Mouse (Mus musculus): Measurements from ENCODE around the gene H2afz. TPM values are rescaled to one million over a fixed set of nuclear protein-coding genes. Genes with fewer than 3 reads are reported as not detected.
"Not testable (repeated sequence)": the region's sequence is repeated elsewhere in the genome, so short reads cannot be mapped to it uniquely, and the experiment has no call there.

H2afz gene
- polyA plus RNA-seq, 1 experiment from 2014 or later = 1,274 TPM

- H3K4me2 ChIP-seq = no peak overlapping the region
- peaks cover 43% of the 10 kb centered on the region for H3K36me3 ChIP-seq
- H3K27me3 ChIP-seq (replicated peaks) = no peaks in the 10 kb centered on the region
- H3K4me3 ChIP-seq = no peak overlapping the region
- no peak overlapping the region for H3K27ac ChIP-seq (ENCODE audit: poor library complexity, severe bottlenecking)
- WGBS = 79% methylated on average over 7 of the region's 7 CpGs
- no peaks in the 10 kb centered on the region for H3K4me1 ChIP-seq (replicated peaks)
- no peaks in the 10 kb centered on the region for H3K9me3 ChIP-seq (replicated peaks)
- ATAC-seq (ENCODE audit: insufficient number of reproducible peaks, low FRiP score) = no peak
- no peak overlapping the region for H3K9ac ChIP-seq
These were observed 23.7 kb downstream of the H2afz start for GRCm38 (mm10) chr3:137887961-137888360.

GRCm38 (mm10) chr3:137891089-137891488, 26.8 kb downstream of the H2afz start:
- Histone ChIP-seq H3K4me1 (replicated peaks) (no peaks in the 10 kb centered on the region), H3K36me3 (peaks cover 67% of the 10 kb centered on the region), H3K4me2 (no peak overlapping the region), H3K27me3 (replicated peaks) (no peaks in the 10 kb centered on the region), H3K9ac (no peak overlapping the region), H3K9me3 (replicated peaks) (no peaks in the 10 kb centered on the region), H3K27ac (ENCODE audit: poor library complexity, severe bottlenecking) (no peak overlapping the region), H3K4me3 (no peak overlapping the region)
- ATAC-seq (ENCODE audit: insufficient number of reproducible peaks, low FRiP score) = no peak
- WGBS = 63% methylated on average over 3 of the region's 3 CpGs

- Histone ChIP-seq H3K9me3 (replicated peaks) (no peaks in the 10 kb centered on the region), H3K4me2 (no peak overlapping the region), H3K27me3 (replicated peaks) (no peaks in the 10 kb centered on the region), H3K27ac (ENCODE audit: poor library complexity, severe bottlenecking) (no peak overlapping the region), H3K4me3 (no peak overlapping the region), H3K9ac (no peak overlapping the region), H3K4me1 (replicated peaks) (no peaks in the 10 kb centered on the region), H3K36me3 (peaks cover 65% of the 10 kb centered on the region)
- 88% methylated on average over 4 of the region's 4 CpGs for WGBS
- ATAC-seq (ENCODE audit: insufficient number of reproducible peaks, low FRiP score) = no peak
These were observed 27.8 kb downstream of the H2afz start for GRCm38 (mm10) chr3:137892118-137892517.

- Histone ChIP-seq H3K27me3 (replicated peaks) (no peaks in the 10 kb centered on the region), H3K4me2 (no peak overlapping the region), H3K9ac (no peak overlapping the region), H3K27ac (ENCODE audit: poor library complexity, severe bottlenecking) (no peak overlapping the region), H3K9me3 (replicated peaks) (no peaks in the 10 kb centered on the region), H3K36me3 (peaks cover 65% of the 10 kb centered on the region), H3K4me3 (no peak overlapping the region), H3K4me1 (replicated peaks) (no peaks in the 10 kb centered on the region)
- WGBS = 85% methylated on average over 4 of the region's 4 CpGs
- ATAC-seq (ENCODE audit: insufficient number of reproducible peaks, low FRiP score) = no peak
These were observed 29.5 kb downstream of the H2afz start for GRCm38 (mm10) chr3:137893789-137894188.

- H3K36me3 ChIP-seq = peaks cover 57% of the 10 kb centered on the region
- no peaks in the 10 kb centered on the region for H3K27me3 ChIP-seq (replicated peaks)
- 86% methylated on average over 3 of the region's 3 CpGs for WGBS
- no peak overlapping the region for H3K4me2 ChIP-seq
- H3K9ac ChIP-seq = no peak overlapping the region
- no peak for ATAC-seq (ENCODE audit: insufficient number of reproducible peaks, low FRiP score)
- H3K4me1 ChIP-seq (replicated peaks) = no peaks in the 10 kb centered on the region
- H3K9me3 ChIP-seq (replicated peaks) = no peaks in the 10 kb centered on the region
- no peak overlapping the region for H3K4me3 ChIP-seq
- H3K27ac ChIP-seq (ENCODE audit: poor library complexity, severe bottlenecking) = no peak overlapping the region
These were observed 30.9 kb downstream of the H2afz start for GRCm38 (mm10) chr3:137895196-137895595.

GRCm38 (mm10) chr3:137896386-137896785, 32.1 kb downstream of the H2afz start:
- Histone ChIP-seq H3K4me1 (replicated peaks) (no peaks in the 10 kb centered on the region), H3K9ac (no peak overlapping the region), H3K36me3 (peaks cover 65% of the 10 kb centered on the region), H3K9me3 (replicated peaks) (no peaks in the 10 kb centered on the region), H3K4me3 (no peak overlapping the region), H3K4me2 (no peak overlapping the region), H3K27me3 (replicated peaks) (no peaks in the 10 kb centered on the region), H3K27ac (ENCODE audit: poor library complexity, severe bottlenecking) (no peak overlapping the region)
- WGBS = 87% methylated on average over 4 of the region's 4 CpGs
- ATAC-seq (ENCODE audit: insufficient number of reproducible peaks, low FRiP score) = no peak

- ATAC-seq (ENCODE audit: insufficient number of reproducible peaks, low FRiP score) = no peak
- H3K36me3 ChIP-seq = peaks cover 64% of the 10 kb centered on the region
- 77% methylated on average over 3 of the region's 3 CpGs for WGBS
- H3K9ac ChIP-seq = no peak overlapping the region
- no peaks in the 10 kb centered on the region for H3K4me1 ChIP-seq (replicated peaks)
- no peak overlapping the region for H3K4me3 ChIP-seq
- no peak overlapping the region for H3K4me2 ChIP-seq
- H3K27me3 ChIP-seq (replicated peaks) = no peaks in the 10 kb centered on the region
- H3K27ac ChIP-seq (ENCODE audit: poor library complexity, severe bottlenecking) = no peak overlapping the region
- no peaks in the 10 kb centered on the region for H3K9me3 ChIP-seq (replicated peaks)
These were observed 32.6 kb downstream of the H2afz start for GRCm38 (mm10) chr3:137896867-137897266.

GRCm38 (mm10) chr3:137897685-137898084, 33.4 kb downstream of the H2afz start:
- Histone ChIP-seq H3K27ac (ENCODE audit: poor library complexity, severe bottlenecking) (no peak overlapping the region), H3K9ac (no peak overlapping the region), H3K4me1 (replicated peaks) (no peaks in the 10 kb centered on the region), H3K4me2 (no peak overlapping the region), H3K36me3 (peaks cover 66% of the 10 kb centered on the region), H3K9me3 (replicated peaks) (no peaks in the 10 kb centered on the region), H3K27me3 (replicated peaks) (no peaks in the 10 kb centered on the region), H3K4me3 (no peak overlapping the region)
- WGBS = 86% methylated on average over 5 of the region's 5 CpGs
- ATAC-seq (ENCODE audit: insufficient number of reproducible peaks, low FRiP score) = no peak

- Histone ChIP-seq H3K27ac (ENCODE audit: poor library complexity, severe bottlenecking) (no peak overlapping the region), H3K27me3 (replicated peaks) (no peaks in the 10 kb centered on the region), H3K4me2 (no peak overlapping the region), H3K9me3 (replicated peaks) (no peaks in the 10 kb centered on the region), H3K9ac (no peak overlapping the region), H3K36me3 (peaks cover 62% of the 10 kb centered on the region), H3K4me1 (replicated peaks) (no peaks in the 10 kb centered on the region), H3K4me3 (no peak overlapping the region)
- no peak for ATAC-seq (ENCODE audit: insufficient number of reproducible peaks, low FRiP score)
- 90% methylated on average over 10 of the region's 10 CpGs for WGBS
These were observed 35.9 kb downstream of the H2afz start for GRCm38 (mm10) chr3:137900149-137900548.

- Histone ChIP-seq H3K27ac (ENCODE audit: poor library complexity, severe bottlenecking) (no peak overlapping the region), H3K4me2 (no peak overlapping the region), H3K9me3 (replicated peaks) (no peaks in the 10 kb centered on the region), H3K9ac (no peak overlapping the region), H3K36me3 (peaks cover 22% of the 10 kb centered on the region), H3K27me3 (replicated peaks) (no peaks in the 10 kb centered on the region), H3K4me3 (no peak overlapping the region), H3K4me1 (replicated peaks) (peaks cover 6% of the 10 kb centered on the region; the same call in 1 of the 2 replicates)
- 64% methylated on average over 2 of the region's 2 CpGs for WGBS
- ATAC-seq (ENCODE audit: insufficient number of reproducible peaks, low FRiP score) = no peak
These were observed 48.8 kb downstream of the H2afz start for GRCm38 (mm10) chr3:137913093-137913492.

GRCm38 (mm10) chr3:137914567-137914966, 50.3 kb downstream of the H2afz start:
- 71% methylated on average over 1 of the region's 1 CpGs for WGBS
- peaks cover 13% of the 10 kb centered on the region for H3K4me1 ChIP-seq (replicated peaks)
- not testable (repeated sequence) for H3K9ac ChIP-seq; H3K4me2 ChIP-seq; H3K4me3 ChIP-seq; H3K27ac ChIP-seq (ENCODE audit: poor library complexity, severe bottlenecking); ATAC-seq (ENCODE audit: insufficient number of reproducible peaks, low FRiP score); H3K9me3 ChIP-seq (replicated peaks); H3K27me3 ChIP-seq (replicated peaks)
- H3K36me3 ChIP-seq = peaks cover 14% of the 10 kb centered on the region; the same call in 1 of the 2 replicates
